Mouse (Mus musculus) stomach, postnatal 0 days (tissue): ENCODE data around the gene Exosc1.

Source experiments
- CTCF ChIP-seq: IDR thresholded peaks from 2 replicates; pipeline ENCODE4 v1.5.1; 2016; ENCODE audit warnings: antibody characterized with exemption, low read depth, mild to moderate bottlenecking, moderate library complexity
- EP300 ChIP-seq: optimal IDR thresholded peaks from 2 replicates; pipeline ENCODE3; 2016; ENCODE audit warnings: antibody characterized with exemption

DNA sequence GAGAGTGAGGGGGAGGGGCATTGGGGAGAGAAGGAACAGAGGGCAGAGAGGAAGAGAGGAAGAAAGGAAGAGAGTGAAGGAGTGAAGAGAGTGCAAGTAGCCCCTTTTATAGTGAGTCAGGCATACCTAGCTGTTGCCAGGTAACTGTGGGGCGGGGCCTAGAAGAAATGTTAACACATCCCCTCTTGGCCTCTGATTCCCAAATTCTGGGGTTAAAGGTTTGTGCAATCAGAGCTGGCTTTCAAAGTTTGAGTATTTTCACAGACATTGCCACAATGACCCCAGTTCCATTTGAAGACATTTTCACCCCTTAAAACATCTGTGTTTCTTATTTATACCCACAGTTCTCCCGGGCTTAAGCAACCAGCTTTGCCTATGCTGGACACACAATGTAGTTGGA, 28.0 kb downstream of the Exosc1 start:
- no peak for TF ChIP-seq CTCF
- TF ChIP-seq EP300, result no peak
